In genomic region chr9:37255889-37256225, GRCm38 (mm10) we compare ENCODE assay signal across 8 mouse cellular contexts. TPM values are rescaled to one million over a fixed set of nuclear protein-coding genes. Genes with fewer than 3 reads are reported as not detected.
A peak's percentile ranks its signal among the peaks of the same experiment; 100 is the strongest.
DNase-seq lines count a peak whose midpoint lies in the region; ATAC-seq lines count a peak whose summit lies in the region.

No protein-coding gene starts in this region.

- H3K9ac ChIP-seq in embryonic facial prominence, embryonic 14.5 days (ENCODE audit: low read depth, low read length) = peak overlapping the region; percentile 69
- no peak overlapping the region for H3K9ac ChIP-seq in lung, embryonic 15.5 days
- no peak overlapping the region for H3K9ac ChIP-seq in neural tube, embryonic 14.5 days (replicated peaks; ENCODE audit: low read depth, low read length)

- no peaks in the 10 kb centered on the region for H3K36me3 ChIP-seq in embryonic facial prominence, embryonic 14.5 days (ENCODE audit: control insufficient read depth, insufficient read depth, low read length)
- H3K36me3 ChIP-seq in lung, embryonic 15.5 days = no peaks in the 10 kb centered on the region
- no peaks in the 10 kb centered on the region for H3K36me3 ChIP-seq in neural tube, embryonic 14.5 days (ENCODE audit: control insufficient read depth, insufficient read depth, low read length)

- H3K27ac ChIP-seq in embryonic facial prominence, embryonic 14.5 days (replicated peaks; ENCODE audit: low read depth, low read length) = peak overlapping the region; percentile 58
- no peak overlapping the region for H3K27ac ChIP-seq in lung, embryonic 15.5 days
- H3K27ac ChIP-seq in neural tube, embryonic 14.5 days (ENCODE audit: low read depth, low read length) = no peak overlapping the region

- peak; percentile 75 for ATAC-seq in embryonic facial prominence, embryonic 14.5 days (ENCODE audit: low read depth)
- ATAC-seq in hematopoietic stem cell, adult 5-6 weeks (replicated peaks in 1 of 2; ENCODE audit: insufficient read depth in 1 of 2, low FRiP score in 2 of 2, low TSS enrichment in 1 of 2, low read depth in 1 of 2, poor library complexity in 2 of 2, severe bottlenecking in 2 of 2) = peak; percentile 82 to 86
- ATAC-seq in lung, embryonic 15.5 days (ENCODE audit: borderline replicate concordance, extremely low read depth, low FRiP score, low TSS enrichment) = 0 out of 2 replicates have a peak, but pooled peaks have one; percentile 29
- peak; percentile 80 for ATAC-seq in neural tube, embryonic 14.5 days (ENCODE audit: low read depth)
- ATAC-seq in erythroblast, adult 5-6 weeks (replicated peaks; ENCODE audit: low FRiP score, poor library complexity, severe bottlenecking) = no peak

- H3K4me2 ChIP-seq in embryonic facial prominence, embryonic 14.5 days (ENCODE audit: low read depth, low read length) = peak overlapping the region; percentile 90
- peak overlapping the region; percentile 86 for H3K4me2 ChIP-seq in lung, embryonic 15.5 days
- peak overlapping the region; percentile 72 for H3K4me2 ChIP-seq in neural tube, embryonic 14.5 days (ENCODE audit: low read depth, low read length)

- peaks cover 9% of the 10 kb centered on the region; the same call in 1 of the 2 replicates for H3K4me1 ChIP-seq in embryonic facial prominence, embryonic 14.5 days (ENCODE audit: control insufficient read depth, insufficient read depth, low read length)
- 0 out of 2 replicates have a peak, but pooled peaks cover 9% of the 10 kb centered on the region for H3K4me1 ChIP-seq in lung, embryonic 15.5 days
- H3K4me1 ChIP-seq in neural tube, embryonic 14.5 days (ENCODE audit: control insufficient read depth, insufficient read depth, low read length) = peaks cover 6% of the 10 kb centered on the region; the same call in 1 of the 2 replicates

- WGBS in embryonic facial prominence, embryonic 14.5 days = 30% methylated on average over 7 of the region's 7 CpGs
- WGBS in large intestine, adult 2 months = 4% methylated on average over 7 of the region's 7 CpGs
- 25% methylated on average over 7 of the region's 7 CpGs for WGBS in lung, embryonic 15.5 days
- 30% methylated on average over 7 of the region's 7 CpGs for WGBS in neural tube, embryonic 14.5 days

- peak overlapping the region; percentile 47 for H3K4me3 ChIP-seq in embryonic facial prominence, embryonic 14.5 days (ENCODE audit: low read depth, low read length)
- peak overlapping the region; percentile 44 for H3K4me3 ChIP-seq in lung, embryonic 15.5 days
- H3K4me3 ChIP-seq in neural tube, embryonic 14.5 days (ENCODE audit: low read depth, low read length) = no peak overlapping the region

- peak; percentile 36 for DNase-seq in 416B (ENCODE audit: low read depth)
- peak; percentile 87 for DNase-seq in NIH3T3 (ENCODE audit: low read depth)
- peak; percentile 90 for DNase-seq in embryonic facial prominence, embryonic 14.5 days (ENCODE audit: low spot score)
- DNase-seq in large intestine, adult 2 months (ENCODE audit: low read depth, low spot score) = peak; percentile 52

- no peaks in the 10 kb centered on the region for H3K27me3 ChIP-seq in embryonic facial prominence, embryonic 14.5 days (replicated peaks; ENCODE audit: control insufficient read depth, insufficient read depth, low read length)
- H3K27me3 ChIP-seq in lung, embryonic 15.5 days = no peaks in the 10 kb centered on the region
- H3K27me3 ChIP-seq in neural tube, embryonic 14.5 days (ENCODE audit: control insufficient read depth, insufficient read depth, low read length) = peaks cover 4% of the 10 kb centered on the region; the same call in 1 of the 2 replicates

- no peaks in the 10 kb centered on the region for H3K9me3 ChIP-seq in embryonic facial prominence, embryonic 14.5 days (ENCODE audit: control insufficient read depth, low read length)
- H3K9me3 ChIP-seq in lung, embryonic 15.5 days = no peaks in the 10 kb centered on the region
- H3K9me3 ChIP-seq in neural tube, embryonic 14.5 days (ENCODE audit: control insufficient read depth, low read length) = no peaks in the 10 kb centered on the region

RNA-seq across cellular contexts. Expression of gene Slc37a2, which starts 0.3 kb away (rescaled TPM):
- 4.2 and 6.6 TPM in 2 replicates for polyA plus RNA-seq in embryonic facial prominence, embryonic 14.5 days (2014; fragmentation: Nextera tagmentation; extraction: Ambion mirVana)
- 0.55 and 0.69 TPM in 2 replicates for total RNA-seq in hematopoietic stem cell, adult 5-6 weeks (2017)
- polyA plus RNA-seq in large intestine, adult 2 months (2012; rRNA removed) = 1.4 and 2.1 TPM in 2 replicates
- polyA plus RNA-seq in lung, embryonic 15.5 days (2015; fragmentation: Nextera tagmentation; extraction: Ambion mirVana) = 1.1 and 1.6 TPM in 2 replicates
- 0.91 and 1.3 TPM in 2 replicates for polyA plus RNA-seq in neural tube, embryonic 14.5 days (2014; fragmentation: Nextera tagmentation; extraction: Ambion mirVana)
- total RNA-seq in erythroblast, adult 5-6 weeks (2015; ENCODE audit: low replicate concordance) = 2.1 and 2.5 TPM in 2 replicates
- total RNA-seq in erythroblast, adult 5-6 weeks (2017; ENCODE audit: low replicate concordance) = 1.7 and 1.8 TPM in 2 replicates

RNA-seq across cellular contexts. Expression of gene Tmem218, which starts 47.8 kb away (rescaled TPM):
- polyA plus RNA-seq in embryonic facial prominence, embryonic 14.5 days (2014; fragmentation: Nextera tagmentation; extraction: Ambion mirVana) = 10.5 and 14.2 TPM in 2 replicates
- total RNA-seq in hematopoietic stem cell, adult 5-6 weeks (2017) = 6.1 and 7.1 TPM in 2 replicates
- 1.8 and 2.1 TPM in 2 replicates for polyA plus RNA-seq in large intestine, adult 2 months (2012; rRNA removed)
- 12.3 and 13.6 TPM in 2 replicates for polyA plus RNA-seq in lung, embryonic 15.5 days (2015; fragmentation: Nextera tagmentation; extraction: Ambion mirVana)
- polyA plus RNA-seq in neural tube, embryonic 14.5 days (2014; fragmentation: Nextera tagmentation; extraction: Ambion mirVana) = 9.6 and 10.8 TPM in 2 replicates
- total RNA-seq in erythroblast, adult 5-6 weeks (2015; ENCODE audit: low replicate concordance) = 2.5 TPM in 1 of 2 replicates, not detected in the other
- total RNA-seq in erythroblast, adult 5-6 weeks (2017; ENCODE audit: low replicate concordance) = 0.42 and 0.68 TPM in 2 replicates

Comparison
In these comparisons a context has a peak if more than half of its experiments do, and no peak if none do; other contexts are left out.
1. DNase-seq: peak in every context shown above with its lines; median percentile 90 in embryonic facial prominence, embryonic 14.5 days; 87 in NIH3T3; 52 in large intestine, adult 2 months; 36 in 416B.